Comparison of ENCODE assay signal across 13 mouse cellular contexts in genomic region chr15:97545034-97545433, GRCm38 (mm10).
DNase-seq lines count a peak whose midpoint lies in the region; ATAC-seq and TF ChIP-seq lines count a peak whose summit lies in the region.
"Had no signal": no experiment of that assay in that cellular context is flagged by ENCODE, and none has a peak within 500 bp of the region (broad histone marks: within the 10 kb centered on the region; RNA-seq: fewer than 3 reads in every experiment).

No protein-coding gene starts in this region.

- in situ Hi-C loops in CH12.LX (cut with MboI; ENCODE audit: low pct_ligation_motif_present, low pct_unique_long_range_greater_than_20kb, low sequenced_read_pairs) = no loop called here

- TF ChIP-seq RAD21 in CH12.LX (IDR thresholded peaks at IDR 0.05; ENCODE audit: low read depth, low read length) = no peak; the same call in 1 of the 2 replicates

- H3K9ac ChIP-seq in liver, adult 2 months (ENCODE audit: low read depth, low read length) = no peak overlapping the region
- no peak overlapping the region for H3K9ac ChIP-seq in liver, embryonic 12.5 days
- H3K9ac ChIP-seq in CH12.LX (ENCODE audit: insufficient read depth, low read depth) = no peak overlapping the region
- no peak overlapping the region for H3K9ac ChIP-seq in midbrain, embryonic 11.5 days (ENCODE audit: low read length)
- H3K9ac ChIP-seq: midbrain, embryonic 15.5 days; neural tube, embryonic 12.5 days had no signal

- WGBS in liver, adult 2 months = 92% methylated on average over 11 of the region's 11 CpGs
- 80% methylated on average over 11 of the region's 11 CpGs for WGBS in liver, embryonic 12.5 days (ENCODE audit: insufficient replicate concordance)
- WGBS in midbrain, embryonic 11.5 days = 85% methylated on average over 11 of the region's 11 CpGs

- H3K79me2 ChIP-seq in liver, adult 2 months (ENCODE audit: control insufficient read depth, insufficient read depth, low read length) = no peaks in the 10 kb centered on the region
- H3K79me2 ChIP-seq in CH12.LX (replicated peaks; ENCODE audit: control insufficient read depth, extremely low read depth, insufficient read depth, poor library complexity, severe bottlenecking) = no peaks in the 10 kb centered on the region

- no peak for TF ChIP-seq POLR2A in liver, adult 2 months (IDR thresholded peaks at IDR 0.05; ENCODE audit: extremely low read depth, insufficient read depth, low read length)
- no peak for TF ChIP-seq POLR2A in CH12.LX (IDR thresholded peaks at IDR 0.05; ENCODE audit: low read depth, low read length)
- TF ChIP-seq POLR2A in brain, embryonic 14.5 days (IDR thresholded peaks at IDR 0.05; ENCODE audit: borderline replicate concordance, extremely low read depth, insufficient read depth, insufficient read length, poor library complexity, severe bottlenecking) = no peak

- TF ChIP-seq EP300 in CH12.LX (IDR thresholded peaks at IDR 0.05; ENCODE audit: low read length) = no peak

- H3K4me2 ChIP-seq in liver, embryonic 12.5 days = no peak overlapping the region
- H3K4me2 ChIP-seq in CH12.LX (ENCODE audit: insufficient read depth, low read depth, poor library complexity, severe bottlenecking) = no peak overlapping the region
- H3K4me2 ChIP-seq in midbrain, embryonic 11.5 days = no peak overlapping the region
- H3K4me2 ChIP-seq: midbrain, embryonic 15.5 days; neural tube, embryonic 12.5 days had no signal

- no peak for ATAC-seq in liver, embryonic 12.5 days
- no peak for ATAC-seq in midbrain, embryonic 11.5 days (ENCODE audit: low FRiP score)
- ATAC-seq: midbrain, embryonic 15.5 days had no signal

- H3K4me1 ChIP-seq in liver, adult 2 months (ENCODE audit: control insufficient read depth, insufficient read depth, low read length) = no peaks in the 10 kb centered on the region
- H3K4me1 ChIP-seq in liver, embryonic 12.5 days = no peaks in the 10 kb centered on the region
- no peaks in the 10 kb centered on the region for H3K4me1 ChIP-seq in CH12.LX (ENCODE audit: control insufficient read depth in 1 of 2, insufficient read depth in 2 of 2)
- H3K4me1 ChIP-seq in midbrain, embryonic 11.5 days (ENCODE audit: control insufficient read depth, insufficient read depth, low read length) = no peaks in the 10 kb centered on the region
- H3K4me1 ChIP-seq: neural tube, embryonic 12.5 days had no signal

- H3K9me3 ChIP-seq in liver, embryonic 12.5 days (replicated peaks) = peaks cover 8% of the 10 kb centered on the region; the same call in 1 of the 2 replicates
- H3K9me3 ChIP-seq in CH12.LX (replicated peaks; ENCODE audit: low read length) = peaks cover 11% of the 10 kb centered on the region
- peaks cover 3% of the 10 kb centered on the region; the same call in 1 of the 2 replicates for H3K9me3 ChIP-seq in midbrain, embryonic 11.5 days (ENCODE audit: control insufficient read depth, low read length)
- H3K9me3 ChIP-seq: midbrain, embryonic 15.5 days had no signal

- TF ChIP-seq CTCF in liver, adult 2 months (IDR thresholded peaks at IDR 0.05; ENCODE audit: low read depth, low read length) = peak; percentile 7; the same call in 1 of the 2 replicates
- peak; percentile 25 to 37; a peak in 3 of 4 replicates for TF ChIP-seq CTCF in CH12.LX (conservative IDR thresholded peaks at IDR 0.05 in 1 of 2, IDR thresholded peaks at IDR 0.05 in 1 of 2; ENCODE audit: low read depth in 2 of 2, low read length in 2 of 2)
- TF ChIP-seq CTCF in brain, embryonic 14.5 days (IDR thresholded peaks at IDR 0.05; ENCODE audit: borderline replicate concordance, extremely low read depth, insufficient read depth, insufficient read length) = 0 out of 2 replicates have a peak, but pooled peaks have one; percentile 30

- H3K27ac ChIP-seq in liver, adult 2 months (replicated peaks; ENCODE audit: insufficient read depth, low read depth, low read length) = no peak overlapping the region
- no peak overlapping the region for H3K27ac ChIP-seq in liver, embryonic 12.5 days
- no peak overlapping the region for H3K27ac ChIP-seq in CH12.LX (ENCODE audit: insufficient read depth, low read depth)
- no peak overlapping the region for H3K27ac ChIP-seq in midbrain, embryonic 11.5 days (ENCODE audit: low read depth, low read length)
- H3K27ac ChIP-seq: midbrain, embryonic 15.5 days; neural tube, embryonic 12.5 days had no signal

- no peak overlapping the region for H3K4me3 ChIP-seq in liver, adult 2 months (ENCODE audit: insufficient read depth, low read depth, low read length)
- no peak overlapping the region for H3K4me3 ChIP-seq in liver, embryonic 12.5 days
- H3K4me3 ChIP-seq in CH12.LX (replicated peaks in 1 of 3; ENCODE audit: low read depth in 2 of 3, low read length in 2 of 3, poor library complexity in 1 of 3) = no peak overlapping the region
- H3K4me3 ChIP-seq in midbrain, embryonic 11.5 days (ENCODE audit: low read depth, low read length) = no peak overlapping the region
- H3K4me3 ChIP-seq: midbrain, embryonic 15.5 days; neural tube, embryonic 12.5 days had no signal

- H3K36me3 ChIP-seq in liver, adult 2 months (ENCODE audit: control insufficient read depth, insufficient read depth, low read length) = no peaks in the 10 kb centered on the region
- no peaks in the 10 kb centered on the region for H3K36me3 ChIP-seq in liver, embryonic 12.5 days
- no peaks in the 10 kb centered on the region for H3K36me3 ChIP-seq in CH12.LX (replicated peaks in 1 of 2; ENCODE audit: control insufficient read depth in 1 of 2, insufficient read depth in 1 of 2, low read length in 1 of 2)
- H3K36me3 ChIP-seq in midbrain, embryonic 11.5 days (ENCODE audit: control insufficient read depth, insufficient read depth, low read length) = no peaks in the 10 kb centered on the region
- H3K36me3 ChIP-seq: midbrain, embryonic 15.5 days; neural tube, embryonic 12.5 days had no signal

- dilution Hi-C loops in CH12.LX (cut with MboI; ENCODE audit: extremely low pct_ligation_motif_present, extremely low pct_unique_long_range_greater_than_20kb, low sequenced_read_pairs) = no loop called here

- DNase-seq in liver, adult 2 months (ENCODE audit: extremely low read depth, low read depth, low spot score) = no peak
- DNase-seq in B cell, adult 2 months = peak; percentile 9 to 12
- peak; percentile 3 for DNase-seq in CH12.LX (ENCODE audit: extremely low read depth)
- DNase-seq in brain, embryonic 14.5 days (ENCODE audit: low read depth) = no peak
- DNase-seq in midbrain, embryonic 11.5 days (ENCODE audit: low spot score, missing footprints) = no peak
- DNase-seq in cerebellum, adult 8-10 months = no peak
- DNase-seq: adrenal gland, postnatal 14 days; heart, postnatal 36 days; kidney, postnatal 10 days; lung, postnatal 36 days had no signal

- H3K27me3 ChIP-seq in liver, adult 2 months (ENCODE audit: control insufficient read depth, insufficient read depth, low read length) = no peaks in the 10 kb centered on the region
- H3K27me3 ChIP-seq in liver, embryonic 12.5 days (replicated peaks) = no peaks in the 10 kb centered on the region
- H3K27me3 ChIP-seq in CH12.LX (replicated peaks) = no peaks in the 10 kb centered on the region
- no peaks in the 10 kb centered on the region; the same call in 1 of the 2 replicates for H3K27me3 ChIP-seq in midbrain, embryonic 11.5 days (ENCODE audit: control insufficient read depth, insufficient read depth, low read length)
- H3K27me3 ChIP-seq: midbrain, embryonic 15.5 days; neural tube, embryonic 12.5 days had no signal

TF ChIP-seq in CH12.LX, 34 proteins besides CTCF, POLR2A, EP300 and RAD21:
- no peak for TF ChIP-seq ZC3H11A (IDR thresholded peaks at IDR 0.05; ENCODE audit: low read depth, low read length)
- no peak for TF ChIP-seq IRF4 (IDR thresholded peaks at IDR 0.05; ENCODE audit: low read depth, low read length)
- no peak for TF ChIP-seq HCFC1 (IDR thresholded peaks at IDR 0.05; ENCODE audit: low read depth, low read length)
- no peak for TF ChIP-seq CHD2 (IDR thresholded peaks at IDR 0.05; ENCODE audit: low read length)
- TF ChIP-seq ELF1 (IDR thresholded peaks at IDR 0.05; ENCODE audit: low read depth, low read length) = no peak
- TF ChIP-seq ZMIZ1 (IDR thresholded peaks at IDR 0.05; ENCODE audit: low read depth, low read length) = no peak
- no peak for TF ChIP-seq GABPA (IDR thresholded peaks at IDR 0.05; ENCODE audit: insufficient replicate concordance, low read depth, low read length)
- TF ChIP-seq TBP (conservative IDR thresholded peaks at IDR 0.05; ENCODE audit: low read depth, low read length) = no peak
- TF ChIP-seq MYC (IDR thresholded peaks at IDR 0.05; ENCODE audit: low read depth, low read length) = no peak
- no peak for TF ChIP-seq ZNF384 (IDR thresholded peaks at IDR 0.05; ENCODE audit: low read depth, low read length)
- no peak for TF ChIP-seq USF2 (conservative IDR thresholded peaks at IDR 0.05; ENCODE audit: low read depth, low read length)
- no peak for TF ChIP-seq CHD1 (IDR thresholded peaks at IDR 0.05; ENCODE audit: low read depth, low read length)
- no peak for TF ChIP-seq POLR2AphosphoS2 (IDR thresholded peaks at IDR 0.05; ENCODE audit: low read depth, low read length)
- TF ChIP-seq UBTF (IDR thresholded peaks at IDR 0.05; ENCODE audit: low read depth, low read length) = no peak
- TF ChIP-seq USF1 (IDR thresholded peaks at IDR 0.05; ENCODE audit: low read depth, low read length) = no peak

Comparison
In these comparisons a context has a peak if more than half of its experiments do, and no peak if none do; other contexts are left out.
1. DNase-seq: peak in B cell, adult 2 months (2 of 2) and CH12.LX (single experiment); none in liver, adult 2 months (single experiment), brain, embryonic 14.5 days (single experiment), midbrain, embryonic 11.5 days (single experiment) and cerebellum, adult 8-10 months (single experiment).
2. Peak in every context shown above with its lines, with median percentiles within 50 percentile points of each other: CTCF ChIP-seq.